Mouse (Mus musculus) macrophage (primary cell): ENCODE results near the gene Slc44a2. TPM values are rescaled to one million over a fixed set of nuclear protein-coding genes. Genes with fewer than 3 reads are reported as not detected.

Source experiments
- H3K27ac ChIP-seq: fragments of 350-480 bp; formaldehyde crosslinking; 2 replicates; pipeline ENCODE4 v1.9.0; 2021
- H3K36me3 ChIP-seq: fragments of 350-480 bp; formaldehyde crosslinking; 2 replicates; pipeline ENCODE4 v1.9.0; 2021; ENCODE audit errors: inconsistent target
- H3K4me3 ChIP-seq: fragments of 350-480 bp; formaldehyde crosslinking; 2 replicates; pipeline ENCODE4 v1.9.0; 2021; ENCODE audit errors: inconsistent target
- H3K79me2 ChIP-seq: fragments of 350-480 bp; formaldehyde crosslinking; 2 replicates; pipeline ENCODE4 v1.9.0; 2021; ENCODE audit errors: inconsistent target
- whole genome bisulfite sequencing: methylation state at CpG from one replicate; pipeline ENCODE4 v1.1.7; 2026; ENCODE audit warnings: inconsistent platforms; ENCODE audit not compliant: missing documents; 5-methylcytosine and 5-hydroxymethylcytosine counted together
- polyA plus RNA-seq: library from polyadenylated mRNA; stranded (reverse); fragments of 250-400 nt; gene quantifications from 3 replicates; pipeline ENCODE4 v1.2.4, GENCODE M21; 2018; ENCODE audit warnings: inconsistent platforms

Gene Slc44a2
- polyA plus RNA-seq, 1 experiment from 2014 or later, result 32.8 TPM

GRCm38 (mm10) chr9:21333523-21333922 lies 13.0 kb downstream of the Slc44a2 start:
- H3K4me3 ChIP-seq, result no peak overlapping the region
- 94% methylated on average over 1 of the region's 1 CpGs for WGBS
- no peak overlapping the region for H3K27ac ChIP-seq
- peaks cover 61% of the 10 kb centered on the region for H3K79me2 ChIP-seq
- no peaks in the 10 kb centered on the region for H3K36me3 ChIP-seq

DNA sequence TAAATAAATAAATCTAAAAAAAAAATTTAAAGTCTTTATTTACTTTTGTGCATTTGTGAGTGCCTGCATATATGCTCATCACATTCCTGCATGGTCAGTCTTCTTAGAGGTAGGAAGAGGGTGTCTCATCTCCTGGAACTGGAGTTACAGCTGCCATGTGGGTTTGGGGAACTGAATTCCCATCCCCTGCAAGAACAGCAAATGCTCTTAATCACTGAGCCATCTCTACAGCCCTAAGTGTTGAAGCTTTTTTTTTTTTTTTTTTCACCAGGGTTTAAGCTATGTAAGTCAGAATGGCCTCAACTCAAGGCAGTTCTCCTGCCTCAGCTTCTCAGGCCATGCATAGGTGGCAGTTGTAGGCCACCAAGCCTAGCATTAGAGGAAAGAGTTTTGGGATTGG lies 14.2 kb downstream of the Slc44a2 start:
- no peak overlapping the region for H3K27ac ChIP-seq
- H3K79me2 ChIP-seq, result peaks cover 50% of the 10 kb centered on the region
- H3K36me3 ChIP-seq, result no peaks in the 10 kb centered on the region
- H3K4me3 ChIP-seq, result no peak overlapping the region

- 79% methylated on average over 4 of the region's 4 CpGs for WGBS
- no peak overlapping the region for H3K4me3 ChIP-seq
- H3K79me2 ChIP-seq, result peaks cover 44% of the 10 kb centered on the region
- H3K27ac ChIP-seq, result no peak overlapping the region
- H3K36me3 ChIP-seq, result no peaks in the 10 kb centered on the region
Observed at GRCm38 (mm10) chr9:21335391-21335790, 14.9 kb downstream of the Slc44a2 start.

- Histone ChIP-seq H3K27ac (no peak overlapping the region), H3K4me3 (no peak overlapping the region), H3K79me2 (peaks cover 34% of the 10 kb centered on the region; the same call in 1 of the 2 replicates), H3K36me3 (peaks cover 2% of the 10 kb centered on the region; the same call in 1 of the 2 replicates)
- 88% methylated on average over 8 of the region's 8 CpGs for WGBS
Observed at GRCm38 (mm10) chr9:21336491-21336890, 16.0 kb downstream of the Slc44a2 start.

DNA sequence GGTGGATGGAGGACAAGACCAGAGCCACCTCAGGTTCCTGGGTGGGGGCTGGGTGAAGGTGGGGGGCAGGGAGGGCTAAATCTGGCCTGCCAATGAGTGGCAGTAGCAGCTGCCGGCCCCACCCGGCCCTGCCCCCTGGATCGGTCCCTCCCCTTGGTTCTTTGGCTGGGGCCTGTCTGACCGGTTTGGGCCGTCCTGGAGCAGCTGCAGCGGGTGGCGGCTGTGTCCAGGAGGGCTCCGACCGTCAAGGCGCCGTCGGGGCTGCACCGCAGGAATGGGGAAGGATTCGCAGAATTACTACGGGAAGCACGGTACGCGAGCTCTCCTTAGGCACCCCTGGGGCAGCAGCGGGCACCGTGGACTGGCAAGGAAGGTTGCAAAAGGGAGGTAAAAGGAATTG lies 17.2 kb downstream of the Slc44a2 start:
- Histone ChIP-seq H3K36me3 (peaks cover 13% of the 10 kb centered on the region), H3K27ac (no peak overlapping the region), H3K4me3 (no peak overlapping the region), H3K79me2 (peaks cover 28% of the 10 kb centered on the region; the same call in 1 of the 2 replicates)
- WGBS, result 94% methylated on average over 19 of the region's 20 CpGs

DNA sequence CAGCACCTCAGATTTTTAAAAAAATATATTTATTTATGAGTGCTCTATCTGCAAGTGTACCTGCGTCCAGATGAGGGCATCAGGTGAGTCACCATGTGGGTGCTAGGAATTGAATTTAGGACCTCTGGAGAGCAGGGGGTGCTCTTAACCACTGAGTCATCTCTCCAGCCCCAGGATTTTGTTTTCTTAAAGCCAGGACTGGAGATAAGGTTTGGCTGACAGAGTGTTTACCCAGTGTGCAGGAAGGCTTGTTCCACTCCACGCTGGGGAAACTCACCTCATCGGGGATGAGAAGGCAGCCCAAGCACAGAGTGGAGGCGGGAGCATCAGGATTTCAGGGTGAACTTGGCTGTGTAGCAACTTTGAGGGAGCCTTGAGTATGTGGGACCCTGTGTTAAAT lies 19.9 kb downstream of the Slc44a2 start:
- peaks cover 6% of the 10 kb centered on the region; the same call in 1 of the 2 replicates for H3K79me2 ChIP-seq
- H3K36me3 ChIP-seq, result peaks cover 23% of the 10 kb centered on the region
- H3K4me3 ChIP-seq, result no peak overlapping the region
- H3K27ac ChIP-seq, result no peak overlapping the region
- WGBS, result 84% methylated on average over 4 of the region's 4 CpGs

- no peak overlapping the region for H3K27ac ChIP-seq
- WGBS, result 98% methylated on average over 16 of the region's 16 CpGs
- H3K79me2 ChIP-seq, result no peaks in the 10 kb centered on the region
- no peak overlapping the region for H3K4me3 ChIP-seq
- H3K36me3 ChIP-seq, result peaks cover 26% of the 10 kb centered on the region
Observed at GRCm38 (mm10) chr9:21346627-21347365, 26.3 kb downstream of the Slc44a2 start.

- H3K79me2 ChIP-seq, result no peaks in the 10 kb centered on the region
- H3K36me3 ChIP-seq, result peaks cover 15% of the 10 kb centered on the region; the same call in 1 of the 2 replicates
- H3K27ac ChIP-seq, result no peak overlapping the region
- H3K4me3 ChIP-seq, result no peak overlapping the region
- WGBS, result 34% methylated on average over 2 of the region's 3 CpGs
Observed at GRCm38 (mm10) chr9:21348152-21348551, 27.7 kb downstream of the Slc44a2 start.

DNA sequence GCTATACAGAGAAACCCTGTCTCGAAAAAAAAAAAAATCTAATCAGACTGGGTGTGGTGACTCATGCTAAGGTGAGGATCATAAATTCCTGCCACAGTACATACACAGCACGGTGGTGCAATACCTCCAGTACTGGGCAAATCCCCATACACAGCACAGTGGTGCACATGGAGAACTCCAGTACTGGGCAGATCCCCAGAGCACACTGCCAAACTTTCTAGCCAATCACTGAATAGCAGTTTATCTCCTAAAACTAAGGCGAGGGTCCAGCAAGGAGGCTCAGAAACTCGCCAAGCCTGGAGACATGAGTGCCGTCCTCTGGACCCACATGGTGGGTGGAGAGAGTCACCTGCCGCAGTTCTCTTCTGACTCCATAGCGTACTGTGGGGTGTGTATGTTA lies 30.7 kb downstream of the Slc44a2 start:
- 88% methylated on average over 7 of the region's 7 CpGs for WGBS
- no peak overlapping the region for H3K4me3 ChIP-seq
- H3K79me2 ChIP-seq, result no peaks in the 10 kb centered on the region
- H3K27ac ChIP-seq, result no peak overlapping the region
- peaks cover 22% of the 10 kb centered on the region; the same call in 1 of the 2 replicates for H3K36me3 ChIP-seq

GRCm38 (mm10) chr9:21351702-21352377 lies 31.3 kb downstream of the Slc44a2 start:
- no peak overlapping the region for H3K27ac ChIP-seq
- no peaks in the 10 kb centered on the region for H3K79me2 ChIP-seq
- no peak overlapping the region for H3K4me3 ChIP-seq
- H3K36me3 ChIP-seq, result peaks cover 18% of the 10 kb centered on the region; the same call in 1 of the 2 replicates
- WGBS, result 97% methylated on average over 4 of the region's 4 CpGs

GRCm38 (mm10) chr9:21352463-21353372 lies 32.2 kb downstream of the Slc44a2 start:
- peaks cover 14% of the 10 kb centered on the region; the same call in 1 of the 2 replicates for H3K36me3 ChIP-seq
- no peaks in the 10 kb centered on the region for H3K79me2 ChIP-seq
- WGBS, result 51% methylated on average over 20 of the region's 20 CpGs
- H3K27ac ChIP-seq, result no peak overlapping the region
- H3K4me3 ChIP-seq, result no peak overlapping the region

GRCm38 (mm10) chr9:21353373-21353686 lies 32.8 kb downstream of the Slc44a2 start:
- Histone ChIP-seq H3K79me2 (no peaks in the 10 kb centered on the region), H3K4me3 (no peak overlapping the region), H3K36me3 (peaks cover 14% of the 10 kb centered on the region; the same call in 1 of the 2 replicates), H3K27ac (no peak overlapping the region)
- WGBS, result 100% methylated on average over 2 of the region's 2 CpGs

DNA sequence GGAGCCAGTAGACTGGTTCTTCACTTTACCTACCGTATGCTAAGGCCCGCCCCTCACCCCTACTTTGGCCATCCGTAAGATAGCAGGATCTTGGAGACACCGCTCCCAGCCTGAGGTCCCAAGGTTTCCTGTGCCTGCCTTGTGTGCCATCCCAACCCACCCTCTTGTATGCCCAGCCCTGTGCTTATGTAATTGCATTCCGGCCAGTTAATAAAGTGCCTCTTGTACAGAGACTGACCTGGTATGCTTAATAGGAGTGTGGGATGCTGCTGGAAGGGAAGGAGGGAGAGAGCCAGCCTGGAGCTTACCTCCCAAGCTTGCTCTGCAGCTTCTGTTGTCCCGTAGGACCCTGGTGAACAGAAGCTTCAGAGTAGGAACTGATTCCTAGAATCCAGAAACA lies 34.3 kb downstream of the Slc44a2 start:
- WGBS, result 93% methylated on average over 6 of the region's 6 CpGs
- H3K4me3 ChIP-seq, result no peak overlapping the region
- peaks cover 14% of the 10 kb centered on the region; the same call in 1 of the 2 replicates for H3K36me3 ChIP-seq
- H3K27ac ChIP-seq, result no peak overlapping the region
- H3K79me2 ChIP-seq, result no peaks in the 10 kb centered on the region

GRCm38 (mm10) chr9:21356981-21357718 lies 36.7 kb downstream of the Slc44a2 start:
- Histone ChIP-seq H3K36me3 (peaks cover 14% of the 10 kb centered on the region; the same call in 1 of the 2 replicates), H3K27ac (no peak overlapping the region), H3K79me2 (no peaks in the 10 kb centered on the region), H3K4me3 (no peak overlapping the region)
- 0% methylated on average over 1 of the region's 1 CpGs for WGBS
